Mouse (Mus musculus) liver, embryonic 16.5 days (tissue): ENCODE data around the gene Vwa3a. TPM values are rescaled to one million over a fixed set of nuclear protein-coding genes. Genes with fewer than 3 reads are reported as not detected.
A peak's percentile ranks its signal among the peaks of the same experiment; 100 is the strongest.

Experiments
- ATAC-seq: fragments of 200-750 bp; cut with Nextera tagmentation; 2 replicates; pipeline ENCODE4 v1.8.0; 2017; ENCODE audit warnings: low read depth, mild to moderate bottlenecking, moderate number of reproducible peaks, moderate library complexity
- H3K27ac ChIP-seq: fragments of 300-500 bp; sonication (generic); 2 replicates; pipeline ENCODE4 v1.5.1; 2014; ENCODE audit warnings: mild to moderate bottlenecking, low read length
- H3K27me3 ChIP-seq: fragments of 300-500 bp; sonication (generic); 2 replicates; pipeline ENCODE4 v1.6.1; 2014; ENCODE audit warnings: low read depth, low read length, mixed read lengths; ENCODE audit not compliant: control insufficient read depth, insufficient read depth
- H3K36me3 ChIP-seq: fragments of 300-500 bp; sonication (generic); 2 replicates; pipeline ENCODE4 v1.6.1; 2014; ENCODE audit warnings: mild to moderate bottlenecking; ENCODE audit not compliant: control insufficient read depth, insufficient read depth
- H3K4me1 ChIP-seq: fragments of 300-500 bp; sonication (generic); 2 replicates; pipeline ENCODE4 v1.6.1; 2014; ENCODE audit warnings: low read depth, low read length, mixed read lengths; ENCODE audit not compliant: control insufficient read depth
- H3K4me2 ChIP-seq: fragments of 300-500 bp; sonication (generic); 2 replicates; pipeline ENCODE4 v1.6.1; 2014; ENCODE audit warnings: low read depth, low read length, mixed read lengths
- H3K4me3 ChIP-seq: fragments of 300-500 bp; sonication (generic); 2 replicates; pipeline ENCODE4 v1.5.1; 2014; ENCODE audit warnings: low read depth, mild to moderate bottlenecking, low read length
- H3K9ac ChIP-seq: fragments of 300-500 bp; sonication (generic); 2 replicates; pipeline ENCODE4 v1.6.1; 2014; ENCODE audit warnings: low read depth, low read length
- H3K9me3 ChIP-seq: fragments of 300-500 bp; sonication (generic); replicated peaks from 2 replicates; pipeline ENCODE4 v1.6.1; 2016; ENCODE audit warnings: low read length; ENCODE audit not compliant: control insufficient read depth
- WGBS: fragments of 180-500 bp; shearing (Covaris S2); extraction: QIAGEN DNeasy Blood & Tissue Kit; methylation state at CpG from one replicate; pipeline ENCODE4 v1.1.7; 2014; ENCODE audit not compliant: insufficient replicate concordance; 5-methylcytosine and 5-hydroxymethylcytosine counted together
- polyA plus RNA-seq: library from polyadenylated mRNA; unstranded; fragments of >200 nt; fragmentation: Nextera tagmentation; extraction: Ambion mirVana; gene quantifications from 2 replicates; pipeline ENCODE4 v1.2.1, GENCODE M21; 2015

The Vwa3a gene
- polyA plus RNA-seq, 1 experiment from 2014 or later: 0.22 TPM

GRCm38 (mm10) chr7:120835449-120836359, 96.6 kb downstream of the Vwa3a start:
- Histone ChIP-seq H3K27me3 (peaks cover 7% of the 10 kb centered on the region), H3K27ac (peak overlapping the region; percentile 93), H3K9me3 (no peaks in the 10 kb centered on the region), H3K4me2 (peak overlapping the region; percentile 79), H3K4me3 (peak overlapping the region; percentile 80), H3K4me1 (peaks cover 28% of the 10 kb centered on the region), H3K9ac (peak overlapping the region; percentile 81), H3K36me3 (no peaks in the 10 kb centered on the region)
- ATAC-seq: peak; percentile 81
- under 1% methylated on average over 41 of the region's 41 CpGs for WGBS

GRCm38 (mm10) chr7:120836361-120836760, 97.2 kb downstream of the Vwa3a start:
- Histone ChIP-seq H3K27me3 (0 out of 2 replicates have a peak, but pooled peaks cover 2% of the 10 kb centered on the region), H3K4me2 (peak overlapping the region; percentile 79), H3K36me3 (no peaks in the 10 kb centered on the region), H3K27ac (peak overlapping the region; percentile 34; the same call in 1 of the 2 replicates), H3K4me3 (peak overlapping the region; percentile 80), H3K4me1 (peaks cover 22% of the 10 kb centered on the region), H3K9me3 (no peaks in the 10 kb centered on the region), H3K9ac (peak overlapping the region; percentile 81)
- no peak for ATAC-seq
- 8% methylated on average over 12 of the region's 12 CpGs for WGBS

DNA sequence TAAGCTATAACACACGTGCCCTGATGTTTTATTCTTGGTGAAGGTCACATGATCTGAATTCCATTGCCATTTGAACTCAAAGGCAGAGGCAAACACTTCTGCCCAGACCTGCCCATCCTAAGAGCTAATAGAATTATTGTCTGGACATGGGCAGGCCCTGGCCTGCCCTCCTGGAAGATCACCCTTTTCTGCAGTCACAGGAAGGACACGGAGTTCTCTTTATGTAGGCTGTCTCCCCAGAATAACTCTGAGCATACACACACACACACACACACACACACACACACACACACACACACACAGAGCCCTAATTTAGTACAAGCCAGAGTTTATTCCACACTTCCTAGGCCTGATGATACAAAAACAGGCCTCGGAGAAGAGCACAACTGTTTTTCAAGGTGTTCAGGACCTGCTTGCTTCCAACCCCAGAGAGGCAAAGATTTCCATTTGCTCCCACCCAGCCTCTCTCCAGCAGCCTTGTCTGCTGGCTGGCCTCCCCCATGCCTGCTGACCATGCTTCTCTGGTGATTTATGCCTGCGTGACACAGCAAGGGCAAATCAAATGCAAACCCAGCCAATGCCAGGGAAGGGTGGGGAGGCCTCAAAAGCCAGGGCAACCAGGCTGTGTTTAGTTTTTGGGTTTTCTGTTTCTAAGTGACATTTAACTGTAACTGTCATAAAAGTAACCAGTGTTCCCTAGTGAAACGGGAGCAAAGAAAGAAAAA, 99.5 kb downstream of the Vwa3a start:
- H3K4me1 ChIP-seq: peaks cover 19% of the 10 kb centered on the region
- no peak overlapping the region for H3K4me2 ChIP-seq
- H3K36me3 ChIP-seq: no peaks in the 10 kb centered on the region
- no peak for ATAC-seq
- H3K27me3 ChIP-seq: no peaks in the 10 kb centered on the region
- no peak overlapping the region for H3K9ac ChIP-seq
- H3K27ac ChIP-seq: no peak overlapping the region
- H3K9me3 ChIP-seq: no peaks in the 10 kb centered on the region
- WGBS: 63% methylated on average over 5 of the region's 5 CpGs
- no peak overlapping the region for H3K4me3 ChIP-seq

DNA sequence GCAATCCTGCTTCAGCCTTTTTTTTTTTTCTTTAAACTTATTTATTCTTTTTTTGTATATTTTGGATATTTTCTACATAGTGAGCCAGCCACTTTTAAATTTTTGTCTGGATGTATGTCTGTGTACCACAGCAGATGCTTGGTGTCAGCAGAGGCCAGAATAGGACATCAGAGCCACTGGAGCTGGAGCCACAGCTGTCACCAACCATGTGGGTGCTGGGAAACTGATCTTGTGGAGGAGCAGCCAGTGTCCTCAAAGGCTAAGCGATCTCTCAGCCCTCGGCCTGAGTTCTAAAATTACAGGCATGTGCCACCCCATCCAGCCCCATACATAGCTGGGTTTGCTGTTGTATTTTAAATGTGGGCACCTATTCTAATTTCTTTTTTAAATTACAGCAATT, 100.7 kb downstream of the Vwa3a start:
- Histone ChIP-seq H3K9ac (no peak overlapping the region), H3K36me3 (0 out of 2 replicates have a peak, but pooled peaks cover under 1% of the 10 kb centered on the region), H3K27ac (no peak overlapping the region), H3K4me3 (no peak overlapping the region), H3K27me3 (no peaks in the 10 kb centered on the region), H3K4me1 (peaks cover 16% of the 10 kb centered on the region), H3K4me2 (no peak overlapping the region), H3K9me3 (no peaks in the 10 kb centered on the region)
- WGBS: 87% methylated on average over 2 of the region's 2 CpGs
- no peak for ATAC-seq

GRCm38 (mm10) chr7:120842345-120843036, 103.4 kb downstream of the Vwa3a start, which contains the start of gene Eef2k:
Eef2k (plus strand) TSS chr7:120842831.
- Histone ChIP-seq H3K4me2 (peak within 1 kb of the TSS; percentile 83), H3K4me3 (peak within 1 kb of the TSS; percentile 97), H3K27ac (peak within 1 kb of the TSS; percentile 98), H3K4me1 (peaks cover 28% of the 10 kb centered on the region), H3K9ac (peak within 1 kb of the TSS; percentile 98), H3K27me3 (no peaks in the 10 kb centered on the region), H3K9me3 (no peaks in the 10 kb centered on the region), H3K36me3 (peaks cover 16% of the 10 kb centered on the region)
- 4% methylated on average over 35 of the region's 35 CpGs for WGBS
- peak; percentile 95 for ATAC-seq

DNA sequence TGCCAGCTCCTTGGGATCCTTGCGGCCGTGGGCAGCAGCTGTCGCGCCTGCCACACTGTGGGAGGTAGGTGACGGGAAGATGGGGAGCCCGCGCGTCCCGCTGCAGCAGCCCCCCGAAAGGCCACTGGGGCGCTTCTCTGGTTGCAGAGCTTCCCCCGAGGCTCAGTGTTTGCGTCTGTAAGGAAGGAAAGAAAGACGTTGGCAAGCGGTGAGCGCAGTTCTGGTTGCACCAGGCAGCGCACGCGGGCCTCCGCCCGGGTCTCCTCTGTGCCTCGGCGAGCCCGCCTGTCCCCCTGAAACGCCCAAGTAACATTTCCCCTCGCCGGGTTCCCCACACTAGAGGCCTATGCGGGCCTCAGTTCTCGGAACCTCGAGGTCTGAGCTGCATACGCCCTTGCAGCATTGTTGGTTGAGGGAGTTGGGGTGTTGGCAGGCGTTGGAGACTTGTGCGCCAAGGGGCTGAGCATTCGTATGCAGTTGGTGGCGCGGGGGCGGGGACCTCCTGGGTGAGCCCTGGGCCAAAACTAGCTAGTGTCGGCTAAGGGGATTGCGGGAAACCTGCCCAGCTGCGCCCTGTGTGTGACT, 104.0 kb downstream of the Vwa3a start:
- Histone ChIP-seq H3K4me1 (peaks cover 30% of the 10 kb centered on the region), H3K4me3 (peak overlapping the region; percentile 97), H3K9ac (peak overlapping the region; percentile 98), H3K36me3 (peaks cover 20% of the 10 kb centered on the region), H3K9me3 (no peaks in the 10 kb centered on the region), H3K4me2 (peak overlapping the region; percentile 83), H3K27me3 (no peaks in the 10 kb centered on the region), H3K27ac (peak overlapping the region; percentile 98)
- ATAC-seq: peak; percentile 70
- under 1% methylated on average over 40 of the region's 40 CpGs for WGBS

DNA sequence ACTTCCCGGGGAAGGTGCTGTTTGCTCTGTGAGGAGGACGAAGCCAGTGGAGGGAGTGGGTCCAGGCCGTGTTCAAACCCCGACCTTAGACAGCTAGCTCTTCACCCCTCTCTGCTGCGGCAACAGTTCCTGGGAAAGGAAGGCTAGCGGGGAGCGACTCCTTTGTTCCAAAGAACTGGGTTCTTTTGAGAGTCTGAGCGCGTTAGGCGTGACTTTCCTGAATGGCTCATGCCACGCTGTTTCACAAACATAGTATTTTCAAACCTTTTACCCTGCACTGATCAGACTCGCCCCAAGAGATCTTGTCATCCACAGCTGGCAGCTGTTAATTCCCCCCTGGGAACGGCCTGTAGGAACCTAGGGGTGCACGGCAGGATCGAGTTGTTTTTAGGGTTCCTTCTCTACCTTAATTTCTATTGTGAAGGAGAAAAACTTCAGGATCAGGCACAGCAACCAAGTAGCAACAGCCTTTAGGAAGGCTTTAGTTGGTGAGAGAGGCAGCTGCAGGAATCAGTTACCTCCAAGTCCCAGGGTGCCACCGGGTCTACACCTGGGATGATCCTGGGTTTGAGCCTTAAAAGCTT, 104.8 kb downstream of the Vwa3a start:
- no peak for ATAC-seq
- Histone ChIP-seq H3K9me3 (no peaks in the 10 kb centered on the region), H3K27ac (peak overlapping the region; percentile 98), H3K9ac (peak overlapping the region; percentile 98), H3K36me3 (peaks cover 20% of the 10 kb centered on the region), H3K27me3 (no peaks in the 10 kb centered on the region), H3K4me3 (peak overlapping the region; percentile 97), H3K4me2 (peak overlapping the region; percentile 83), H3K4me1 (peaks cover 37% of the 10 kb centered on the region)
- WGBS: 4% methylated on average over 16 of the region's 16 CpGs

- peak overlapping the region; percentile 97 for H3K4me3 ChIP-seq
- H3K27me3 ChIP-seq: no peaks in the 10 kb centered on the region
- H3K27ac ChIP-seq: peak overlapping the region; percentile 98
- H3K9me3 ChIP-seq: no peaks in the 10 kb centered on the region
- peaks cover 20% of the 10 kb centered on the region for H3K36me3 ChIP-seq
- H3K9ac ChIP-seq: peak overlapping the region; percentile 98
- H3K4me1 ChIP-seq: peaks cover 44% of the 10 kb centered on the region
- peak overlapping the region; percentile 83 for H3K4me2 ChIP-seq
- WGBS: 62% methylated on average over 9 of the region's 9 CpGs
- ATAC-seq: no peak
These were observed 105.6 kb downstream of the Vwa3a start for GRCm38 (mm10) chr7:120844689-120845088.
